Mouse (Mus musculus): ENCODE measurements around the gene Klra4. TPM values are rescaled to one million over a fixed set of nuclear protein-coding genes. Genes with fewer than 3 reads are reported as not detected.
"Not testable (repeated sequence)": the region's sequence is repeated elsewhere in the genome, so short reads cannot be mapped to it uniquely, and the experiment has no call there.

The Klra4 gene
- not detected for total RNA-seq (2021)
- long read RNA-seq, experiment 1: 0 reads
- long read RNA-seq, experiment 2: 0 reads

DNA sequence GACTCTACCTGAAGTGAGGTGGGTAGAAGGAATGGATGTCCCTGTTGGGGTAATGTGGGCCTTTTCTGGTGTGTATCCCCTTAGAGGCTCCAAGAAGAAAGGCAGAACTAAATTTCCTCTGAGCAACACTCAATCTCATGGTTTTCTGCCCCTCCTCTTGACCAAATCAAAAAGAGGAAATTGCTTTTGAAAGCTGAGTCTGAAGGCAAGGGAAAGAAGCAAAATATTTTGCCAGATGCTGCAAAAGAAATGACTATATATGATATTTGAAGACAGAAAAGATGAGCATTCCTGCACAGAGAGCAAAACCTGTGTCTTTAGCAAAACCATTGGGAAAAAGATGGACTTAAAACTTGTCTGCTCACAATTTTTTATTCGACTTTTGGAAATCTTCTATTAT lies at the start of gene Klra4:
Gene Klra4 (minus strand): TSS at position 101 of the 400 bp plus-strand sequence.
- DNase-seq: not testable (repeated sequence)

DNA sequence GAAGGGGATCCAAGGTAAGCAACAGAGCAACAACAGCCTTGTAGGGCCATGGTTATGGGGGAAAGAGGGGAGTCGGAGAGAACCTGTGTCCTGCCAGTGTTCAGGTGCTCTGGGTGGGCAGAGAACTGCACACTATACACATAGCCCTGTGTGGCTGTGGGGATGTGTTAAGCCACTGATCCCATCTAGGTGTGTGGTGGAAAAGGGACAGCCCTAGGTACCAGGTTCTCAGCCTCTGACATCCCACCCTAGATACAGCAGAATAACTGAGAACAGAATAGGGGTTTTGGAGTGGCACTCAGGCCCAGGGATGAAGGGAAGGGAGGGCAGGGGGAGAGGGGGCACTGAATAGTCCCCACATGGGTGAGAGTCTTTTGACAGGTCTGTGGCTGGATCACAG lies 43.4 kb upstream of the Klra4 start:
- DNase-seq: no peak

DNA sequence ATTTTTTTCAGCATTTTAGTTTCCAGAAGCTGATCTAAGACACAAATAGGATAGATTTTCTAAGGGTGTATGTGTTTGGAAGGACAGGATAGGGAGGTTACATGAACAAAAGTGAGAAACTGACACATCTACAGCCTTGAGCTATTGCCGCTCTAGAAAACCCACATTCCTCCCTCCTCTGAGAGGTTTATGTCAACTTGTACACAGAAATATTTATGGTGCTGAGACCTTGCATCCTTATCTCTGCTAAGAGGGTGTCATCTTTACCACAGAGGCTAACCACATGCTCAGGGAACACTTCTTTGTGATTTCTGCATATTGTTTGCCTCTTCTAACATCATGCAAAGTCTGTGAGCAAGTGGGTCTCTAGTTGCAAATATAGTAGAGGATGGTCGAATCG lies 35.7 kb upstream of the Klra4 start:
- not testable (repeated sequence) for DNase-seq

DNA sequence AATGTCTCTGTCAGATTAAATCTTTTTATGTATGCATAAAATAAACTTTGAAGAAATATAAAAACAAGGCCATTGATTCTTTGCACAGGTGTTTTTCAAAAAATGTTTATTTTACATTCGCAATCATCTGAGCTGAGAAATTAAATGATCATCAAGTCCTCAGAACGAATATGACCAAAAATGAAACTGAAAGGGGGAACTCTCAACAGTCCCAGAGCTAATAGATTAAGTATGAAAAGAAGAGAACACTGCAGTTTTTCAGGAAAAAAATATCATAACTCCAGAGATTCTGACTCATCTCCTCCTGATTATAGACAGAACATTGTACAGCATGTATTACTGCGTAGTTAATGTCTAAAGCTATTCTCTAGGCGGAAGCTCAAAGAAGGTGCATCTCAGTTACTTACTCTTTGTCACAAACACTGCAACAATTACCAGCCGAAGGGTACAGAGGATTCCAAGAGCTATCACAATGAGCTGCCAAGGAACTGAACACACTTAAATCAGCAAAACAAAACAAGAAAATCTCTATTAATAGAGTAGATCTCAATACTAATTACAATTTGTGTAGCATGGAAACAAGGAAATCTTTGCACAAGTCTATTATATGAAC lies 25.4 kb upstream of the Klra4 start:
- no peak for DNase-seq

DNA sequence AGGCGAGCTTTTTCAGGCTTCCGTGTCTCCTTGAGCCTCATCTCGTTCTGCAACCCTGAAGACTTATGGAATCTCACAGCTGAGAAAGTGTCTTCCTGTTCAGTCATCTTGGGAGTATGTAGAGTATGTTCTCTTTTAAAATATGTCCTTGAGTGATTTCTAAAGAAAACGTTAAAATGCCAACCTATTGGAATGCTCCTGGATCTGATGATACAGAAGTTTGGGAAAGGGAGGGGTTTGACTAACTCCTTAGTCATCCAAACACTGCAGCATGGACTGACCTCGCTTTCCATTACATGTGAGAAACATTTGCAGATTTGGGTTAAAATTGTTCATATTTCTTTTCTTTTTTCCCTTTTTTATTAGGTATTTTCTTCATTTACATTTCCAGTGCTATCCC lies 1.9 kb downstream of the Klra4 start:
- no peak for DNase-seq

DNA sequence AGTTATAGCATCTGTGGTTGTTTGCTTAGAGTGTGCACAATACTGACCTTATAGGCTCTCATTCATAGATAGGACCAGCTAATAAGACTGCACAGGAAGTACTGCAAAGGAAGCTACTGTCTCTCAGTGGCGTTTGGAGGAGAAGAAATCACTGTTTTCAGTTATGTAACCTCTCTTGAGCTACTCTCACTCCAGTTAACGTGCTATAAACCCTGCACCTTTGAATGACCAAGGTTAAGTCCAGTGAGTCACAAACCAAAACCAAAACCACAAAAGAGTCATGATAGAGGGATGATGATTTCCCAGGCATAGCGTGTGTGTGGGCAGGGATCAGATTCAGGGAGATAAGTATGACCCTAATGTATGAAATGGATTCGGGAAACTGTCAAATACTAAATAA lies 31.9 kb downstream of the Klra4 start:
- DNase-seq: peak in 1 of 2 experiments; percentile 13

DNA sequence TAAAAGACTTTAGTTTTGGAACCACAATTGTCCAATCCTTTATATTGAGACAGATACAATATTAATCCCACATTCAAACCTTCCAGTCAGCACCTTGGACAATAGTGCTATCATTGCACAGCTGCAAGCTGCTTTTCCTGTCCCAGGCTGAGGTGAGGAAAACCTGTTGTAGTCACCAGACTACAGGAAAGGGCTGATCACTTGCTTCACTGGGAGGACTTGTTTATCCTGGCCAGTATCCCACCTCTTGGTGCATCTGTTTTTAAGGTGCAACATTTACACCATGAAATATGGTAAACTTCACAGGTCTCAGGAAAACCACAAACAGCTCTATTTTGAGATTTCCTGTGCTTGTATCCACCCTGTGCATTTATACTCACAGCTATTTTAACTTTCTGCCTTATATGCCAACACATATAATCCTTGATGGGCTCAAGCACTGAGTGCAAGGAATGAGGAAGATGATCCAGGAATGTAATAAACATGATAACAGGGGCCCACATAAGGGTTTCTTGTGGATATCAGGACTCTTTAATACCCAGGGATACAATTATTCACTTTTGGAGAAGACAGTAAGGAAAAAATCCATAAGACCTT lies 35.5 kb downstream of the Klra4 start:
- not testable (repeated sequence) for DNase-seq

DNA sequence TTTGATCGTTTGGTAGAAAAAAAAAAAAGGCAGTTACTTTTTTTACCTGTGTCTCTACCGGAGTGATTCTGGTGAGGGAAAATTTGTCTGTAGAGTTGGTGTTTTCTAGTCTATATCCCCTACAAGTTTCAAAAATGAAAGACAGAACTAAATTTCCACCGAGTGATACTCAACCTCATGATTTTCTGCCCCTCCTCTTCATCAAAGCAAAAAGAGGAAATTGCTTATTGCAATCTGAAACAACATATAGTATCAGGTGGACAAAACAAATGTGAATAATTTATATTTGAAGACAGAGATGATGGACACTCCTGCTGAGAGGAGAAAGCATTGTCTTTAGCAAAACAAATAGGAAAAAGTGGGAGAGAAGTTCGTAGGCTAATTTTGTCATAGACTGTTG lies 40.2 kb downstream of the Klra4 start, which contains the start of gene Klra6:
Gene Klra6 (minus strand): TSS at position 101 of the 400 bp plus-strand sequence.
- DNase-seq: no peak

Other genes with a start within 250 kb of the Klra4 start
- not detected for gene Gm17631, start 204.6 kb downstream of the Klra4 start, total RNA-seq (2021)
- not detected for gene Klra17, start 190.6 kb downstream of the Klra4 start, total RNA-seq (2021)
- gene Klra5, start 149.6 kb downstream of the Klra4 start, total RNA-seq (2021): not detected
- gene Klra6, start 40.3 kb downstream of the Klra4 start, total RNA-seq (2021): under 1 TPM in 1 of 2 experiments, not detected in 1; 0.36 TPM
- not detected for gene Klra8, start 62.6 kb upstream of the Klra4 start, total RNA-seq (2021)
- gene Klra9, start 125.8 kb upstream of the Klra4 start, total RNA-seq (2021): not detected
- not detected for gene Klra7, start 166.1 kb upstream of the Klra4 start, total RNA-seq (2021)
- not detected for gene Klra10, start 214.7 kb upstream of the Klra4 start, total RNA-seq (2021)